Mouse (Mus musculus): Measurements from ENCODE around the gene Polr2c.

- no peak for TF ChIP-seq GATA1 (IDR thresholded peaks at IDR 0.05; ENCODE audit: borderline replicate concordance, low read length)
- no peak for TF ChIP-seq FLI1 (IDR thresholded peaks at IDR 0.05; ENCODE audit: low read length)
Measured at GRCm38 (mm10) chr8:94821381-94821780, 35.9 kb upstream of the Polr2c start.
